Mouse (Mus musculus): ENCODE measurements around the gene Cnp. TPM values are rescaled to one million over a fixed set of nuclear protein-coding genes. Genes with fewer than 3 reads are reported as not detected.

Cnp gene
- polyA plus RNA-seq, 1 experiment: 13.5 TPM

DNA sequence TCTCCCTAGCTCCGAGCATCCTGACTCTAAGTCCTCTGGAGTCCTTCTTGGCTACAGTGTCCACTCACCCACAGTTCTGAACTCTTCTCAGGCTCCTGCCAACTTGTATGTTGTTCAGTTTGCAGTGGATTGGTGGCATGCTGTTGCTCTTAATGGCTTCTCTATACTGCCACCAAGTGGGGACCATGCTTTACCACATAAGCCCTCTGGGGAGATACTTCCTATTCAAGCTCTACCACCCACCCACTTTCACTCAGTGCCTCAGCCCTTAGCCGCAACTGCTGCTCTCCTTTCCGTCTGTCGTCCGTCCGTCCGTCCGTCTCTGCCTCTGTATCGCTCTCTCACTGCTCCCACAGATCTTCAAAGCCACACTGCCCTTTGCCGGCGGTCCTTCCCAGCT is 19.1 kb upstream of the Cnp start:
- Histone ChIP-seq H3K27me3 (replicated peaks; ENCODE audit: control insufficient read depth, insufficient read depth, low read length) (no peaks in the 10 kb centered on the region), H3K4me1 (ENCODE audit: control insufficient read depth, insufficient read depth, low read length) (no peaks in the 10 kb centered on the region), H3K36me3 (ENCODE audit: control insufficient read depth, insufficient read depth, low read length) (no peaks in the 10 kb centered on the region), H3K27ac (ENCODE audit: insufficient read depth, low read depth, low read length) (no peak overlapping the region), H3K4me3 (ENCODE audit: insufficient read depth, low read depth, low read length) (no peak overlapping the region)
- peak; percentile 78 for DNase-seq
- WGBS: 27% methylated on average over 11 of the region's 11 CpGs
- TF ChIP-seq POLR2A (IDR thresholded peaks at IDR 0.05; ENCODE audit: low read depth, low read length): no peak
- peak; percentile 81 for TF ChIP-seq CTCF (conservative IDR thresholded peaks at IDR 0.05; ENCODE audit: insufficient read depth, insufficient read length, low read depth, low read length)

DNA sequence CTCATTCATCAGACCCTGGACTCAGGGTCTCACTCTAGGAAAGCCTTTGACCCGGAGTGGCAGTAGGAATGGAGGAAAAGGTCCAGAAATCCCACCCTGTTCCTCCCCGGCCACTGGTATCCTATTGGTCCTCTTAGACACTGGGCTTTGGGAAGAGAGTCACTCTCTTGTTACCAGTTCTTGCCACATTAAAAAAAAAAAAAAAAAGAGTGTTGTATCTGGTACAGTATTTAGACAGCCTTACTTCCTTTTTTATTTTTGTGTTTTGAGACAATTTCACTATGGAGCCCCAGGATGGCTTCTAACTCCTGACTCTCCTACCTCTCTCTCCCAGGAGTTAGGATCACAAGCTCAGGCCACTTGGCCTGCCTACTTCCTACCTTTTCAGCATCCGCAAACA is 17.1 kb upstream of the Cnp start:
- H3K4me3 ChIP-seq (ENCODE audit: insufficient read depth, low read depth, low read length): no peak overlapping the region
- TF ChIP-seq CTCF (conservative IDR thresholded peaks at IDR 0.05; ENCODE audit: insufficient read depth, insufficient read length, low read depth, low read length): no peak
- TF ChIP-seq POLR2A (IDR thresholded peaks at IDR 0.05; ENCODE audit: low read depth, low read length): no peak
- 72% methylated on average over 3 of the region's 3 CpGs for WGBS
- H3K27me3 ChIP-seq (replicated peaks; ENCODE audit: control insufficient read depth, insufficient read depth, low read length): no peaks in the 10 kb centered on the region
- H3K4me1 ChIP-seq (ENCODE audit: control insufficient read depth, insufficient read depth, low read length): no peaks in the 10 kb centered on the region
- no peaks in the 10 kb centered on the region for H3K36me3 ChIP-seq (ENCODE audit: control insufficient read depth, insufficient read depth, low read length)
- no peak overlapping the region for H3K27ac ChIP-seq (ENCODE audit: insufficient read depth, low read depth, low read length)
- DNase-seq: no peak

GRCm38 (mm10) chr11:100559476-100559875 is 15.2 kb upstream of the Cnp start:
- DNase-seq: no peak
- H3K36me3 ChIP-seq (ENCODE audit: control insufficient read depth, insufficient read depth, low read length): no peaks in the 10 kb centered on the region
- WGBS: 57% methylated on average over 7 of the region's 7 CpGs
- H3K4me1 ChIP-seq (ENCODE audit: control insufficient read depth, insufficient read depth, low read length): no peaks in the 10 kb centered on the region
- H3K27me3 ChIP-seq (replicated peaks; ENCODE audit: control insufficient read depth, insufficient read depth, low read length): no peaks in the 10 kb centered on the region
- no peak for TF ChIP-seq CTCF (conservative IDR thresholded peaks at IDR 0.05; ENCODE audit: insufficient read depth, insufficient read length, low read depth, low read length)
- TF ChIP-seq POLR2A (IDR thresholded peaks at IDR 0.05; ENCODE audit: low read depth, low read length): no peak
- no peak overlapping the region for H3K27ac ChIP-seq (ENCODE audit: insufficient read depth, low read depth, low read length)
- no peak overlapping the region for H3K4me3 ChIP-seq (ENCODE audit: insufficient read depth, low read depth, low read length)

- H3K36me3 ChIP-seq (ENCODE audit: control insufficient read depth, insufficient read depth, low read length): no peaks in the 10 kb centered on the region
- no peak overlapping the region for H3K27ac ChIP-seq (ENCODE audit: insufficient read depth, low read depth, low read length)
- H3K4me3 ChIP-seq (ENCODE audit: insufficient read depth, low read depth, low read length): no peak overlapping the region
- H3K27me3 ChIP-seq (replicated peaks; ENCODE audit: control insufficient read depth, insufficient read depth, low read length): no peaks in the 10 kb centered on the region
- TF ChIP-seq POLR2A (IDR thresholded peaks at IDR 0.05; ENCODE audit: low read depth, low read length) (no peak), CTCF (conservative IDR thresholded peaks at IDR 0.05; ENCODE audit: insufficient read depth, insufficient read length, low read depth, low read length) (no peak)
- no peaks in the 10 kb centered on the region for H3K4me1 ChIP-seq (ENCODE audit: control insufficient read depth, insufficient read depth, low read length)
- no peak for DNase-seq
- 49% methylated on average over 5 of the region's 5 CpGs for WGBS
Measured at GRCm38 (mm10) chr11:100561748-100562147, 13.0 kb upstream of the Cnp start.

DNA sequence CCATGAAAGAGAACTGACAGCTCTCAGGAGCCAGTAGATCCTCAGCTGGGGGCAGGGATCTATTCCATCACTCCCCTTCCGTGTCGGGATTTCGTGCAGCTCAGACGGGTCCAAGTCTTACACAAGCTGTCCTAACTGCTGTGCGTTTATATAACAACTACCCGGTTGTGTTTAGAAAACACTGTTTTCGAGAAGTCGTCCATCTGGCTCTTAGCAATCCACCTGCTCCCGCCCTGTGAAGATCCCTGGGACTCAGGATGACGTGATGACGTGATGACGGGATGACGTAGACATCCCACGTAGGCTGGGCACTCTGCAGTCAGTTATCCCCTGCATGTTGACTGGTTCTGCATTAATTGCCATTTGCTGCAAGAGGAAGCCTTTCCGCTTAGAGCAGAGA is 10.4 kb upstream of the Cnp start:
- DNase-seq: no peak
- no peak for TF ChIP-seq CTCF (conservative IDR thresholded peaks at IDR 0.05; ENCODE audit: insufficient read depth, insufficient read length, low read depth, low read length)
- TF ChIP-seq POLR2A (IDR thresholded peaks at IDR 0.05; ENCODE audit: low read depth, low read length): no peak
- no peak overlapping the region for H3K27ac ChIP-seq (ENCODE audit: insufficient read depth, low read depth, low read length)
- no peaks in the 10 kb centered on the region for H3K27me3 ChIP-seq (replicated peaks; ENCODE audit: control insufficient read depth, insufficient read depth, low read length)
- H3K4me3 ChIP-seq (ENCODE audit: insufficient read depth, low read depth, low read length): no peak overlapping the region
- WGBS: 86% methylated on average over 15 of the region's 15 CpGs
- H3K4me1 ChIP-seq (ENCODE audit: control insufficient read depth, insufficient read depth, low read length): 0 out of 2 replicates have a peak, but pooled peaks cover 4% of the 10 kb centered on the region
- H3K36me3 ChIP-seq (ENCODE audit: control insufficient read depth, insufficient read depth, low read length): no peaks in the 10 kb centered on the region

GRCm38 (mm10) chr11:100564703-100565102 is 10.0 kb upstream of the Cnp start:
- no peak for DNase-seq
- H3K27me3 ChIP-seq (replicated peaks; ENCODE audit: control insufficient read depth, insufficient read depth, low read length): no peaks in the 10 kb centered on the region
- H3K27ac ChIP-seq (ENCODE audit: insufficient read depth, low read depth, low read length): no peak overlapping the region
- H3K4me3 ChIP-seq (ENCODE audit: insufficient read depth, low read depth, low read length): no peak overlapping the region
- no peak for TF ChIP-seq POLR2A (IDR thresholded peaks at IDR 0.05; ENCODE audit: low read depth, low read length)
- no peak for TF ChIP-seq CTCF (conservative IDR thresholded peaks at IDR 0.05; ENCODE audit: insufficient read depth, insufficient read length, low read depth, low read length)
- no peaks in the 10 kb centered on the region for H3K36me3 ChIP-seq (ENCODE audit: control insufficient read depth, insufficient read depth, low read length)
- 0 out of 2 replicates have a peak, but pooled peaks cover 4% of the 10 kb centered on the region for H3K4me1 ChIP-seq (ENCODE audit: control insufficient read depth, insufficient read depth, low read length)
- 93% methylated on average over 6 of the region's 6 CpGs for WGBS

DNA sequence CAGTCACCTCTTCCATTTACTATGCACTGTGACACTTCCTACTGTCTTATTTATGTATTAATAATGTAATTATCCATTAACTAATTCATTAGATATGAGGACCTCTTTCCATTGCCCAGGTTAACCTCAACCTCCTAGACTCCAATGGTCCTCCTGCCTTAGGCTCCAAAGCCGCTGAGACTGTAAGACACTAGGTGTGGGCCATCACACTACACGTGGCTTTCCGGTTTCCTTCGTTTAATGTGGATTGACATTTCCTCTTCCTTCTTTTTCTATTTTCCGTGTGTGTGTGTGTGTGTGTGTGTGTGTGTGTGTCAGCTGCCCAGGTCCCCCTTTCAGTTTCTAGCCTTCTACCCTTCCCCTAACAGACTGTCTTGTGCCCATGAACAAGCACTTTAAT is 7.5 kb upstream of the Cnp start:
- 67% methylated on average over 5 of the region's 5 CpGs for WGBS
- Histone ChIP-seq H3K27me3 (replicated peaks; ENCODE audit: control insufficient read depth, insufficient read depth, low read length) (no peaks in the 10 kb centered on the region), H3K36me3 (ENCODE audit: control insufficient read depth, insufficient read depth, low read length) (no peaks in the 10 kb centered on the region), H3K4me1 (ENCODE audit: control insufficient read depth, insufficient read depth, low read length) (0 out of 2 replicates have a peak, but pooled peaks cover 8% of the 10 kb centered on the region), H3K27ac (ENCODE audit: insufficient read depth, low read depth, low read length) (no peak overlapping the region), H3K4me3 (ENCODE audit: insufficient read depth, low read depth, low read length) (no peak overlapping the region)
- DNase-seq: no peak
- TF ChIP-seq POLR2A (IDR thresholded peaks at IDR 0.05; ENCODE audit: low read depth, low read length) (no peak), CTCF (conservative IDR thresholded peaks at IDR 0.05; ENCODE audit: insufficient read depth, insufficient read length, low read depth, low read length) (no peak)

Data from kidney, adult 2 months (tissue).